Mouse (Mus musculus) liver, postnatal 0 days (tissue): ENCODE measurements around the gene Mark2.

Experiments
- CTCF ChIP-seq: sonication (generic); IDR thresholded peaks from 2 replicates; pipeline ENCODE4 v1.5.1; 2016; ENCODE audit warnings: antibody characterized with exemption, low read depth
- EP300 ChIP-seq: IDR thresholded peaks from 2 replicates; pipeline ENCODE4 v1.6.1; 2016; ENCODE audit warnings: antibody characterized with exemption, low read depth, mild to moderate bottlenecking

- TF ChIP-seq EP300 (no peak), CTCF (no peak)
These were observed 63.3 kb downstream of the Mark2 start for GRCm38 (mm10) chr19:7278200-7278906.
